Mouse (Mus musculus) MEL-GATA-1-ER (cell line): ENCODE data around the gene Ovol2.

Experiments
- DNase-seq: peaks from one replicate; pipeline ENCODE4 v3.0.0-alpha.2; 2012; ENCODE audit warnings: low read depth; ENCODE audit errors: extremely low read depth

The Ovol2 gene

DNA sequence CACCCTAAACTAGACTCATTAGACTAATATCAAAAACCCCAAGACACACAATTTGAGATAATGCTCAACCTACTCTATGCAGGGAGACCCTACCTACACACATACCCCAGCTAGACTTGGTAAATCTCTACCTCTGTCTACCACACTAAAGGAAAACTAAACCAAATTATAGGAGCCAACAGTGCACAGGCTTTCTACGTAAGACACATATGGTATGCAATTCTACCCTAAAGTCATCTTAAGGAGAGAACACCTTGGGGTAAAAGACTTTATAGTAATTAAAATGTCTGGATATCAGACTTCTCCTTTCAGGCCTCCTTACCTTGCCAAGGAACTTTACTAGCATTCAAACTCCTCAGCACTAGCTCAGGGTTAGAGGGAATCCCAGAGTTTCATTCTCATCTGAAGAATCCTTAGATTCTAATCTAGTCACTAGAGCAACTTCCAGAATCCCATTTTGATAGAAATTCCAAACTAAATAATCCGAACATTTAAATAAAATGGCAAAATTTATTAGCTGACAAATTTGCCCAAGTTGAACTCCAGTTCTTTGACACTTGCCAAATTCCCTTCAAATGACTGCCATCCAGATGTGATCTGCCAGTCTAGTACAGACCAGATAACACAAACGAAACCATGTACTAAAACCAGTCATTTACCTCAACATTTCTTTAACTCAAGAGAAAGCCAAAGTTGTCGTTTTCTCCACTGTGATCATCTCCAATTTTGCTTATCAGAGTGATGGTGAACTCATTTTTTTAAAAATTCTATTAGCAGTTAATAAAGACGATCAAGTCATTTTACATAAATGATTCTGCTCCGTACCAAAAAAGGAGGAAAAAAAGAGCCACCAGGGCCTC is 63.3 kb downstream of the Ovol2 start:
- DNase-seq = no peak

- no peak for DNase-seq
Measured at GRCm38 (mm10) chr2:144267731-144268015, 64.3 kb downstream of the Ovol2 start.

DNA sequence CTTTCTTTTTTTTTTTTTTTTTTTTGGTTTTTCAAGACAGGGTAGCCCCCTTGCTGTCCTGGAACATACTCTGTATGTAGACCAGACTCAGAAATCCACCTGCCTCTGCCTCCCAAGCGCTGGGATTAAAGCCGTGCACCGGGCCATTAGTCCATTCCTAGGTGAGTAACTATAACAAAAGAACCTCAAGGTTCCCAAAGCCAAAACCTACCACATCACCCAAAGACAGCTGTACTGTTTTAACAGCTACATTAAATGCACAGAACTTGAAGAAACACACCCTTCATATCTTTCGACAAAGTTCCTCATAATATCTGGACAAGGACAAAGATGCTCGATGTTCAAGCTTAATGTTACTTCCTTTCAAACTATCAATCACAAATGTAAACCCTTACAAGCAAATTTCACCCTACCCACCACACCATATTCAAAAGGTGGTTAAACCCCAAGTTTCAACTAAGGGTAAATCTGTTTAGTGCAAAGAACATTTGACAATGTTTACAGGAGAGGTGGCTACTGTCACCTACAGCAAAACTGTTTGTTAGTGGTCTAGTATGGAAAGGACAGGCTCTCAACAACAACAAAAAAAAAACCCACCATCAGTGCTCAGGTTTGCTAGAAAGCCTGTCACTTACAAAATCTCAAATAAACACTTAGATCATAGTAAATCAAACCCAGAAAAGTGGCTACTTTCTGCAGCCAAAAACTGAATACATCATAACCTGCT is 64.8 kb downstream of the Ovol2 start:
- DNase-seq = no peak

DNA sequence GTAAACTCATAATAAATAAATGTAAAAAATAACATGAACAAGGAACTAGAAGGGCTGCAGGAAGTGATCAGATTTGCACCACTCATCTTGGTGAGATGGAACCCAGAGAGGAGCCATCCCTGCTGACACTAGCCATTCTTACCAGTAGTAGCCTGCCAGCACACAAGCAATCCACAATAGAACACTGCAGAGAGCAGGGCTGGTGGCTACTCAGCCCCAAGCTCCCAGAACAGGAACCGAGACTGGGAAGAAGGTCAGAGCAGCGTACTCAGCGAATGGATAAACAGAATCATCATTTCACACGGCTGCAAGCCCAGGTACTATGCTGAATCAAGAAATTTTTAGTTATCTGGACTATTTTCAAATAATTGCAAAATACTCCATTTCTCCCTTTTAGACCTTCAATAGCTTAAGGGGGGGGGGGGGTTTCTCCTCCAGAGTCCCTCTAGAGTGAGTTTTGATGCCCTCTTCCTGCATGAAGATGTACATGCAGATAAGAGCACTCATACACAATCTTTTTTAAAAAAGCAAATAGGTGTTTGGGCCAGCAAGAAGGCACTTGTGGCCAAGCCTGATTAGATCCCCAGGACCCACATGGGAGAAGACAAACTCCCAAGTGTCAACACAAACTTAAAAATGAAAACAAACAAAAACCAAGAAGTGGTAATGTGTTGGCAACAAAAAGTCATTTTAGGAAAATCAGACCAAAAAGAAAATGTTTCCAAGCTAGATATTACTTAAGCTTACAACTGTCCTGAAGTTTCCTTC is 65.8 kb downstream of the Ovol2 start:
- DNase-seq = no peak

- DNase-seq = no peak
Measured at GRCm38 (mm10) chr2:144265120-144265488, 66.8 kb downstream of the Ovol2 start.

- no peak for DNase-seq
Measured at GRCm38 (mm10) chr2:144264398-144265119, 67.4 kb downstream of the Ovol2 start.

DNA sequence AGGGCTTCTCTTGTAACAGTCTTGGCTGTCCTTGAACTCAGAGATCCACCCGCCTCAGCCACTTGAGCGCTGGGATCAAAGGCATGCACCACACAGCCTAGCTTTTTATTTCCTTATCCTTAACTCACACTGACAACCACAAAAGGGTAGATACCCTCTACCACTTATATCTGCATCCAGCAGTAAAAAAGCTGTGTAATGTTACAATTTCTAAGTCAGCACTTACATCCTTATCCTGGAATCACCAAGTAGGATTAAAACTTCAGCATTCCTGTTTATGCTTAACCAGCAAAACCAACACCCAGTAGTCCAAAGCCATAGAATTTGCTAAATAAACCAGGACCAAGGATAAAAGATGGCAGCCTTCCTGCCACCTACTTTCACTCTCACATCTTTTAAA is 69.1 kb downstream of the Ovol2 start:
- no peak for DNase-seq
